ENCODE assay signal across 1 mouse cellular context in the genomic region with DNA sequence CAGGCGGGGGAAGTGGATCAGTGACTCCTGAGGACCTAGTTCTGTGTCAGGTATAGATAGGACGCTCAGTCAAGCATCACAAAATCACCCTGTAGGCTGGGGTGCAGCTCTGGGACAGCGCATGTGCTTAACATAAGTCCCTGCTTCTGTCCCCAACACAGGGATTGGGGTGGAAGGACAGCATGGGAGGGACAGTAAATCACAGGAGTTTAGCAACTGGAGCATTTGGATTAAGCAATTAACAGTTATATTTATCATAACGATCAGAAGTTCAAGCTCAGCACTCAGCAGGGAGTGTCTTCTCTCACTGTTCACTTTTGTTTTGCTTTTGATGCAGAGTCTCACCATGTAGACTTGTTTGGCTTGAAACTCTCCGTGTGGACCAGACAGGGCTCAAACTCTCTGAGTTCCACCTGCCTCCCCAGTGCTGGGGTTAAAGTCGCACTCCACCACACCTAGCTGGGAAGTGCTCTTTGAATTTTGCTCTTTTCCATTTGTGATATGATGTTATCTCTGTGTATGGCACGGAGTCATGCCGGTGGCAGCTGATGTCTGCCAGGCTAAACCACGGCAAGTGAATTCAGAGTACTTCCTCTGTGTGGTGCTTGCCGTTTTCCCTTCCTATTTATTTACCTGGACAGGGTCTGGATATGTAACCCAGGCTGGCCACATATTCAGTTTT.
TF ChIP-seq lines count a peak whose summit lies in the region.

No protein-coding gene starts in this region.

TF ChIP-seq in MEL, 35 proteins besides CTCF, POLR2A, EP300 and RAD21:
- no peak for TF ChIP-seq MAFK (IDR thresholded peaks at IDR 0.05; ENCODE audit: borderline replicate concordance, low read depth, low read length)
- TF ChIP-seq ETS1 (IDR thresholded peaks at IDR 0.05; ENCODE audit: low read depth, low read length): peak; percentile 61
- no peak for TF ChIP-seq POLR2AphosphoS5 (IDR thresholded peaks at IDR 0.05; ENCODE audit: borderline replicate concordance, low read depth, low read length)
- TF ChIP-seq MXI1 (IDR thresholded peaks at IDR 0.05; ENCODE audit: low read depth, low read length): peak; percentile 26; the same call in 1 of the 2 replicates
- TF ChIP-seq TAL1 (IDR thresholded peaks at IDR 0.05; ENCODE audit: low read length): 0 out of 2 replicates have a peak, but pooled peaks have one; percentile 15
- TF ChIP-seq CHD2 (IDR thresholded peaks at IDR 0.05; ENCODE audit: low read length): no peak
- peak; percentile 41; the same call in 1 of the 2 replicates for TF ChIP-seq BHLHE40 (IDR thresholded peaks at IDR 0.05; ENCODE audit: borderline replicate concordance, low read depth, low read length)
- TF ChIP-seq MYC (IDR thresholded peaks at IDR 0.05; ENCODE audit: low read depth, low read length): no peak
- no peak for TF ChIP-seq USF1 (IDR thresholded peaks at IDR 0.05; ENCODE audit: low read depth, low read length)
- TF ChIP-seq SIN3A (IDR thresholded peaks at IDR 0.05; ENCODE audit: low read length): peak; percentile 39; the same call in 1 of the 2 replicates
- TF ChIP-seq TCF12 (IDR thresholded peaks at IDR 0.05; ENCODE audit: low read depth, low read length): 0 out of 2 replicates have a peak, but pooled peaks have one; percentile 13
- 0 out of 2 replicates have a peak, but pooled peaks have one; percentile 56 for TF ChIP-seq CHD1 (IDR thresholded peaks at IDR 0.05; ENCODE audit: low read depth, low read length)
- TF ChIP-seq ZC3H11A (IDR thresholded peaks at IDR 0.05; ENCODE audit: low read depth, low read length): no peak
- TF ChIP-seq SMC3 (IDR thresholded peaks at IDR 0.05; ENCODE audit: low read depth, low read length): no peak
- TF ChIP-seq NELFE (IDR thresholded peaks at IDR 0.05; ENCODE audit: low read depth, low read length): no peak
- peak; percentile 14; the same call in 1 of the 2 replicates for TF ChIP-seq GATA1 (IDR thresholded peaks at IDR 0.05; ENCODE audit: low read depth, low read length)
TF ChIP-seq in MEL: peak in this region for 8.
